Mouse (Mus musculus) 3134 (cell line): Measurements from ENCODE around the gene Hsd11b2.

ENCODE experiments used
- DNase-seq: peaks from one replicate; pipeline ENCODE4 v3.0.0-alpha.2; 2011; ENCODE audit warnings: low spot score; ENCODE audit not compliant: insufficient read length; ENCODE audit errors: extremely low read depth

Hsd11b2 gene

DNA sequence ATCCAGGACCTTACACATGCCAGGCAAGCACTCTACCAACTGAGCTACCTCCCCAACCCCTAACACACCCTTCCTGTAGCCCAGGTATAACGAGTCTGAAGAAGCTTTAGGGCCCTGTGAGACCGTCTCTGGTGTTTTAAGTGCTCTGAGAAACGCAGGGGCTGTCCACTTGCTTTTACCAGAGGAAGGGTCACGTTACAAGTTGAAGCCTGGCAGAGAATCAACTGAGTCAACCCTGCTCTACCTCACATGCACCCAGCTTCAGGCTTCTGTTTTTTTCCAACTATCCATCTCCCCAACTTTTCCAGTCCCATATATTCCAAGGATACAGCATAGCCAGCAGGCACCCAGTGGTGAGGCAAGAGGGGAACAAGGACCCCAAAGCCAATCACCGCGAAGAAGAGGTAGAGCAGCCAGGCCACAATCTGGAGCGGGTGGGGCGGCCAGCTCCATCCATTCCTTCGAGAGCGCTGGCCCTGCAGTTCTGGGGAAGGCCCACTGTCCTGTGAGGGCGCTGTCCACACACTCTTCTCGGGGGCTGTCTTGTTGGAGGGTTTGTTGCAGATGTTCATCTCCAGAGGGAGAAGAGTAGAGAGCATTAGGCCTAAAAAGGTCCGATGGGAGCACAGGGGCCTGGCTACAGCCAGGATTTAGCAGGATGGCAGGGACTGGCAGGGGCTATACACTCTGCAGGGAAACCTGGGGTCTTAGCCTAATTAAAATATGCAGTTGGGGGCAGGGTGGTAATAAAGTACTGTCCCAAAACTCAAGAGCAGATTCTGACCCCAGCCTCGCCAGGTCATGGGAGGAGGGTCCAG lies 35.1 kb upstream of the Hsd11b2 start:
- DNase-seq: no peak

DNA sequence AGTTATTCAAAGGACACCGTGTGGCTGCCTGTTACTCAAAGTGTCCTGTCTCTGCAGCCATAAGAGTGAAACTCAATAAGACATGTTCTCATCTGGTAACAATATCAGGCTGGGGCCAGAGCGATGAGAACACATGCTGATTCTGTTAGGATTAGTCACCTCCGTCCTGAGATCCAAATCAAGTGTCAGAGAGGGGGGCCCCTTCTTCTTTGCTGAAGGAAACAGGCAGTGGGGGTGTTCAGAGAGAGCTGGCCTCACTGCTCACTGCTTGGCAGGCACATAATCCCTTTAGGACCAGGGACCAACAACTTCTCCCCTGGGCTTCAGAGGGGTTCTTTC lies 34.6 kb upstream of the Hsd11b2 start:
- DNase-seq: no peak

- DNase-seq: no peak
Measured at GRCm38 (mm10) chr8:105484392-105484791, 34.2 kb upstream of the Hsd11b2 start.

DNA sequence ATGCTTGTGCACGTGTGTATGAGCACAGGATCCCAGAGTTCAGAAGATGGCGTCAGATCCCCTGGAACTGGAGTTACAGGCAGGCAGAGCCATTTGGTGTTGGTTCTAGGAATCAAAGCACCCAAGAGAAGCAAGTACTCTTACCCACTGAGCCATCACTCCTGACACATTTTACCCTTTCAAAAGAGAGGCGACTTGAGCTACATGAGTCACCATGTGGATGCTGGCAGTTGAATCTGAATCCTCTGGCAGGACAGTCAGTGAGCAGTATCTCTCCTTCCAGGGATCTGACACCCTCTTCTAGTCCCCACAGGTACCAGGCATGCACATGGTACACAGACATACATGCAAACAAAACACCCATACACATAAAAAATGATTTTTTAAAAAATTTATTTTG lies 30.5 kb upstream of the Hsd11b2 start:
- no peak for DNase-seq

- no peak for DNase-seq
Measured at GRCm38 (mm10) chr8:105489281-105489680, 29.3 kb upstream of the Hsd11b2 start.

- DNase-seq: no peak
Measured at GRCm38 (mm10) chr8:105493495-105493894, 25.1 kb upstream of the Hsd11b2 start.

- no peak for DNase-seq
Measured at GRCm38 (mm10) chr8:105494566-105494965, 24.0 kb upstream of the Hsd11b2 start.

DNA sequence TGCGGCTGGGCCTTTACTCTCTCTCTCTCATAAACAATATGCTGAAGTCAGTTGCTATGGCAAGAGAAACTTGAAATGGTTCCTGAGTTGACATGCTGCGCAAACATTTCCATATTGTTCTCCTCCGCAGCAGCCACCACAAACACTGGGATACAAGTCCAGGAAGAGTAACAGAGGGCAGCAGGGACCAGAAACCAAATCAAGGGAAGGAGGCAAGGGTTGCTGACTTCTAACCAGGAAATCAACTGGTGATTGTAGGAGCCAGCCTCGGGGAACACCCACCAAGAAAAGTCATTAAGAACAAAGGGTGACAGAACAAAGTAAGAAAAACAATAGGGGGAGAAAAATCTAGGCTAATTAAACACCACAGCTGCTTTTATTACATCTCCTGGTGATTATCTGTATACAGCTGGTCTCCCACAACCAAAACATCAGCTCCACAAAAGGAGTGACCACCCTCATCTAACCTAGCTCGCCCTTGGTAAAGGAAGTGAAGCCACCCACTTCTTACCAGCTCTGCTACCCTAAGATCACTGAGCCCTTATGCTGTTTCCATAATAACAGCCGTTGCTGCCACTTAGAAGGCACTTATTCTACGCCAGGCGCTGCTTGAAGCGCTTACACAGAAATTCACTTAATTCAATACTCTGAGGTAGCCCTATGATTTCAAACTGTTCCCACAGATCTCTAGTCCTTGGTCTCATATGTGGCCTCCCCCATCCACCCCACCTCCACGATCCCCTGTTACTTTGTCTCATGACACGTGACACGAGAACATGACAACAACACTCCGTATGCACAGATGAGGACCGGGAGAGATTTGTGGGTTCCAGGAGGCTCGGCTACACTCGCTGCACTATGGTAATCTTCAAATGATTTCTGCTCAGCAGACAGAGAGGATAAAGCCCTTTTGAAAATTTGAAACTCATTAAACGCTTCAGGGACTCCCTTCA lies 22.9 kb upstream of the Hsd11b2 start:
- DNase-seq: no peak

DNA sequence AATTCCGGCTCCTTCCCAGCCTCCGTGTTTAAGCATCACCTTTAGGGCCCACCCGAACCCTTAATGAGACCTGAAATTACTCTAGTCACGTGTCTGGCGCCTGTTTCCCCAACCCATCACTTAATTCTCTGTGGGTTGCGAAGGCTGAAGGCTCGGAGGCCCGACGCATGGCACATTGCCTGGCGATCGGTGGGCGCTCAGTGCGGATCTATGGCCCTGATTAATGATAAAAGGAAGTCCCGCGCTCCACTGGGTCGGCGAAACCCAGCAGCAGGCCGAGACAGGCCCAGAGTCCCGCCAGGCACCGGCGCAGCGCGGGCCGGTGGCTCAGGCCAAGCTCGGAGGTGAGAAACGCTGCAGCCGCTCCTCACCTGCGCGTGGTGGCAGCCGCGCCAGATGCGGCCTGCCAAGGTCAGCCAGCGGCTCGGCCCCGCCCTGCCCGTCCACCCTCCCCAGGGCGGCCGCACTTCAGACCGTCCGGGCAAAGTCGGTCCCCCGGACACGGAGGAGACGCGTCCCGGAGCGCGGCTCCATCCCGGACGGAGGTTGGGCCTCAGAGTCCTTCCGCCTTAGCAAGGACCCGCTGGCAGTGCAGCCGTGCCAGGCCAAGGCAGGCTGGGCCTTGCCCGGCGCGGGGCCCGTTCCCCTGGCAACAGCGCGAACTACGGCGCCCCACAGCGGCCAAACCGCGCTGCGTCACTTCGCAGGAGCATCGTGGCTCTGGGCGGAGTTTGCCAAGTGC lies 21.9 kb upstream of the Hsd11b2 start, which contains the start of gene Zdhhc1:
Zdhhc1 (minus strand) TSS at position 464 of the 742 bp plus-strand sequence.
- peak; percentile 92 for DNase-seq

DNA sequence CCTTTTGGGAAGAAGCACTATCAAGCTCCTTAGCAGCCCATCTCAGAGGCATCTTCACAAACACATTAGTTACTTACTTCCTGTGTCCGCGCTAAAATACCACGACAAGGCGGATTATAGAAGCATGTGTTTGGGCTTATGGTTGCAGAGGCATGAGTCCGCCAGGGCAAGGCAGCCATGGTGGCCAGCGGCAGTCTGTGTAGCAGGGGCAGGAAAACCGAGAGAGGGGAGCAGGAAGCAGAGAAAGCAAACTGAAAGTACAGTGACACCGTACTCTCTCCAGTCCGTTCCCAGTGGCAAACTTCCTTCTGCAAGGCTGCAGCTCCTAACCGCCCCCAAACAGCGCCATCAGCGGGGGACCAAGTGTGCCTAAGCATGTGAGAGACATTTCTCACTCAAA lies 18.8 kb upstream of the Hsd11b2 start:
- no peak for DNase-seq

GRCm38 (mm10) chr8:105504617-105505016 lies 13.9 kb upstream of the Hsd11b2 start:
- no peak for DNase-seq

DNA sequence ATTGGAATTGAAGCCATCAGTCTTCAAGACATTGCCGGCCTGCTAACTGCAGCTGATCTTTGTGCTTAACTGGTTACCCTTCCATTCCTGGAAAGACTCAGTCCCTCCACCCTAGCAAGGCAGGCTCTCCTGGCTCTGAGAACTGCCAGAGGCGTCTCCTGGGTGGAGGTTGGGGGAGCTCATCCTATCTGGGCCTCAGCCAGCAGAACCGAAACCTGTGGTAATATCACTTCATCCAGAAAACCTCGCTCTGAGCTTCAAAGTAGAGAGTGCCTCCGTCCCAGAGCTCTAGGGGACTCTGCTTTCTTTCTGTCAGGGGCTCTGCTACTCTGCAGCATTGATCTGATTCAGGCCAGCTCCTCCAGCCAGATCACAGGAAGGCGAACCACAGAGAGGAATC lies 11.6 kb upstream of the Hsd11b2 start:
- DNase-seq: no peak

DNA sequence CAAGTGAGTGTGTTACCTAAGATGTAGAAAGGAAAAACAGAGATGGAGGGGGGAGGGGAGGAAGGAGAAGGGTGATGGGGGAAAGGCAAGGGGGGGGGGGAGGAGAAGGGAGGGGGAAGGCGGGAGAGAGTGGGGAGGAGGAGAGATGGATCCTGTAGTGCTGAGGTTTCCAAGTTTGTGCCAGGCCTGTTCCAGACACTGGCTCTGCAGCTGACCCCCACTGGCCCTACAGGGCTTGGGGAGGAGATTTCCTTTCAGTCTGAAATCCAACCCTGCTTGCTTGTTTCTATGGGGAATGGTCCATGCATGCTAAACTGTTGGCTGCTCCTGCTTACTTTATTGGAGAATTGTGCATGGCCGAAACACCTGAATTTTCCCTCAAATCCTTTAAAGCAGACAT lies 9.8 kb upstream of the Hsd11b2 start:
- no peak for DNase-seq

DNA sequence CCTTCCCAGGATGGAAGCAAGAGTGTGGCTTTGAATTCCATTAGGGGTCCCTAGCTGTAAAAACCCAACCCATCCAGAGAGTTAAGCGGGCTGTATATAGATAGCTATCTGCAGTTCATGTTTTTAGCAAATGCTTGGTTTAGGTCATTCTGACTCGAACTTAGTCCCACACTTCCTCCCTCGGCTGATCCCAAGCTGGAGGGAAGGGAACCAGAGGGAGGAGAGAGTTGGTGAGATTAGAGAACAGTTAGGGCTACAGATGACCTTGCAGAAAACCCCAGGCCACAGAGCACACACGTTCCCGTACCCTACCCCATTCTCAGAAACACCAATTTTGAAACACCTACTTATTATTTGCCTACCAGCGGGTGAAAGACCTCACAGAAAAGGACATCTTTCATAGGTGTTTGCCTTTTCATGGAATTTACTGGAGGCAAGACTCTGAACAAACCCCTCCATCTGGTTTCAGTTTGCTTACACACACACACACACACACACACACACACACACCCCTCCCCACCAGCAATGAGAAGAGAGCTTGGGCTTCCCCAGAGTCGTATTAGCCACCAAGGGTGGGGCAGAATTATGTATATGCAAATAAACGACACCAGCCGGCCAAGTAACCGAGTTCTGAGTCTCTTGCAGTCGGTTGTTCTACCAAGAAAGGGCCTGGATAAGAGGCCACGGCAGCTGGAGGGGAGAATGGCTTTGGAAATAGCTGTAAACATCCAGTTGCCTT lies 8.4 kb upstream of the Hsd11b2 start:
- no peak for DNase-seq

DNA sequence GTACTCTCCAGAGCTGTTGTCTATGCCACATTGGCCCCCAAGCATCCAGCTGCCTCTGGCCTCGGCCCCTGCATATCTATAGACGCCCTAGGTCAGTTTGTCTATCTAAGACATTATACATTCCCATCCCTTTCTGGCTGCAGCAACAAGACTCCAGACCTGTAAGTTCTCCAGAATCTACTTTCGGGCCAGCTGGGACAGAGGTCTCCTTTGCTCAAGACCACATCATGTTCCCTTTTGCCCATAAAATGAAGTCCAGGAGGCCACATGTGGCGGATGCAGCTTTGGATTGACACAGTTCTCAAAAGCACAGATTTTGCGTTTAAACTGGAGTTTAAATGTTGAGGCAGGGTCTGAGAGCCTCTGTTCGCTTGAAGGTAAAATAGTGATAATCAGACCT lies 4.4 kb upstream of the Hsd11b2 start:
- DNase-seq: no peak

GRCm38 (mm10) chr8:105514656-105515055 lies 3.9 kb upstream of the Hsd11b2 start:
- peak; percentile 34 for DNase-seq

- DNase-seq: peak; percentile 51
Measured at GRCm38 (mm10) chr8:105516018-105516645, 2.4 kb upstream of the Hsd11b2 start.

GRCm38 (mm10) chr8:105517346-105517745 lies 1.2 kb upstream of the Hsd11b2 start:
- no peak for DNase-seq

DNA sequence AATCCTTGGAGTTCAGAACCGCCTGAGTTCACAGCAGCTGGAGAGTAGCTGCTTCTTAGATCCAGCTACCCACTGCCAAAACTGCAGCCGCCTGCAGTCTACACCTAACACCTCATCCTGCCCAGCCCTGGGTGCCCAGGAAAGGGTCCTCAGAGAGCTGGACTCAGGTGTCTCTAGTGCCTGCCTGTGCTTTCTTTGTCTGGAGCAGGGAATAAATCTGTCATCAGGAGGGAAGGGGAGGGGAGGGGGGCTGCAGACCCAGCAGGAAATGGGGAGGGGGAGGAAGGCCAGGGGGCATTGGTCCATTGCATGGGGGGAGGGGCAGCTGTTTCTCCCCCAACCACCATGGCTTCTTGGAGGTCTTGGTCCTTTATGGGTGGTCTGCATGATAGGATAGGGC lies 1.0 kb downstream of the Hsd11b2 start:
- DNase-seq: no peak

- DNase-seq: no peak
Measured at GRCm38 (mm10) chr8:105520521-105520920, 2.0 kb downstream of the Hsd11b2 start.
